Mouse (Mus musculus): ENCODE data around the gene Pgghg.

Pgghg gene

DNA sequence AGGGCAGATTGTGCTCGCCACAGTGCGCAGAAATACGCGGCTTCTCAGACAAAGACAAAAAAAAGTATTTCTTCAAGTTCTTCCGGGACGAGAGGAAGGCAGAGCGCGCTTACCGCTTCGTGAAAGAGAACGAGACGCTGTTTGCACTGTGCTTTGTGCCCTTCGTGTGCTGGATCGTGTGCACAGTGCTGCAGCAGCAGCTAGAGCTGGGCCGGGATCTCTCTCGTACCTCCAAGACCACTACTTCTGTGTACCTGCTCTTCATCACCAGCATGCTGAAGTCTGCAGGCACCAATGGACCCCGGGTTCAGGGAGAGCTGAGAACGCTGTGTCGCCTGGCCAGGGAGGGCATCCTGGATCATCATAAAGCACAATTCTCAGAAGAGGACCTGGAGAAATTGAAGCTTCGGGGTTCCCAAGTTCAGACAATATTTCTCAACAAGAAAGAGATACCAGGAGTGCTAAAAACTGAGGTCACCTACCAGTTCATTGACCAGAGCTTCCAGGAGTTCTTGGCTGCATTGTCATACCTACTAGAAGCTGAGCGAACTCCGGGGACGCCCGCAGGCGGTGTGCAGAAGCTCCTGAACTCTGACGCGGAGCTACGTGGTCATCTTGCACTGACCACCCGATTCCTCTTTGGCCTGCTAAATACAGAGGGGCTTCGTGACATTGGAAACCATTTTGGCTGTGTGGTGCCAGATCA lies 18.0 kb upstream of the Pgghg start:
- no peak for DNase-seq

DNA sequence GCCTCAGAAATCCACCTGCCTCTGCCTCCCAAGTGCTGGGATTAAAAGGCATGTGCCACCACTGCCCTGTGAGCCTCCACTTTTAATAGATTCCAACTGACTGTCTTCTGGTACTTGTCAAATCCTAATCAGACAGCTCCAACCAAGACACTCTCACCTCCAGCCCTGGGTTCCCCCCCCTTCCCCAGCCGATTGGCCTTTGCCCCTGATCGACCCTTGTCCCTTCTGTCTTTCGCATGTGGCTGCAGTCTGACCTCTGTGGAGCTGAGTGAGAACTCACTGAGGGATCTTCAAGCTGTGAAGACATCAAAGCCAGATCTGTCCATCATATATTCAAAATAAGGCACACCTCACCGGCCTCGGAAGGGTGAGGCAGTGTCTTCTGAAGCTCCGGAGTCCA lies 14.0 kb upstream of the Pgghg start:
- no peak for DNase-seq

DNA sequence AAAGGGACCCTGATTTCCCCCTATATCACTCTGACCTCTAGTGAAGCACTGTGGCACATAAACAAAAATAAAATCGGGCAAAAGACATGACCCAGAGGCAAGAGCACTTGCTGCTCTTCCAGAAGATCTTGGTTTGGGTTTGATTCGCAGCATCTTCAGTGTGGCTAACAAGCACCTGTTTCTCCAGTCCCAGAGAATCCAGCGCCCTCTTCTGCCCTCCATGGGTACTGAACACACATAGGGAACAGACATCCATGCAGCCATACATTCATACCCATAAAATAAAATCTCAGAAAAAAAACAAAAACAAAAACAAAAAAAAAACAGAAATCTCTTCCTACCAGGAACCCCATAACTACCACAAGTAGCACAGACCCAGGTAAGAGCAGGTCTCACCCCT lies 2.8 kb upstream of the Pgghg start:
- DNase-seq: peak; percentile 42

DNA sequence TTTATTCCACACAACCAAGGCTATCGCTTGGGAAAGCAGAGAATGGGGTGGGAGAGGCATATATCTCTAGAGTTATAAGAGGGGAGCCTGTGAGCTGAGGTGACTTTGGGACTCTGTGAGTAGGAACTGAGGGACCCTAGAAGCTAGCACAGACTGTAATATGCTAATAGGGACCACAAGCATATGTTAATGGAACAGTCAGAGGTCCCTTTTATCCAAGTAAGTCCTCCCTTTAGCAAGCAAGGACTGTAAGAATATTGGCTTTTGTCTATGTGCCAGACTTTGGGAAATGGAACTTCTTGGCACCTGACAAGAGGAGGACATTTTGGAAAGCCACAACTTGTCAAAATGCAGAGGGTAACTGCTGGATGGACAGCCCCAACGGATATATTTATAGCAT lies 2.3 kb upstream of the Pgghg start:
- DNase-seq: no peak

DNA sequence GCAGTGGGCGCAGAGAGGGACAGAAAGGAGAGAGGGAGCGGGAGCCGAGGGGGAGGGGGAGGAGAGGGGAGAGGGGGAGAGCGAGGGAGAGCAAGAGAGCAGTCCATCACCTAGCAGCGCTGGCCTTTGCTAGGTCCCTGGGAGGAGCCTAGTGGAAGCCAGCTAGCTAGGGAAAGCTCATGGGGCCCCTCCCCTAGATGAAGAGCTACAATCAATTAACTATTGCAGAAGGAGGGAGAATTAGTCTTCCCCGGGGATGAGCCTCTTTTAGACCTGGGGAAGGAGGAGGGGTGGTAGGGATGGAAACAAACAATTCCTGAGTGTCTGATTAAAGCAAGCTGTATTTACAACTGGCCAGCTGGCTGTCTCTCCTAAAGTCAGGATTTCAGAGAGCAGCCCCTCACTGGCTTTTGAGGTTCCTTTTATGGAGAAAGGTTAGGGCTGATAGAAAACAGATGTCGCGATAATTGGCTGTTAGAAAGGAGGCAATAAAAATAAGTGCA lies 1.5 kb upstream of the Pgghg start:
- peak; percentile 5 for DNase-seq

DNA sequence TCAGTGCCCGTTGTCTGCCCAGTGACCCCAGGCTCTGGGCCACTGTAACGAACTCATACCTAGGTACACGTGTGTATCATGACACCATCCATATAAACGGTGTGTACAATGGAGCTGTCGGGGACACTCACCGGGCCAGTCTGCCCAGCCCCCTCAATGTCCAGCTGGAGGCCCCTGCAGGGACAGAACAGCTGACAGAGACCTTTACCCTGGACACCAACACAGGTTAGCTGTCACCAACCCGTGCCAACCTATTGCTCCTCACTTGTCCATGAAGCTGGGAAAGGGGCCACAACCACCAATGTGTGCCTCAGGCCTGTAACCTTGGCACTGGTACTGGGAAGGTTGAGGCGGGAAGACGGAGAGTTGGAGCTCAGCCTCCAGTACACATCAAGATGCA lies 1.1 kb downstream of the Pgghg start:
- DNase-seq: no peak

DNA sequence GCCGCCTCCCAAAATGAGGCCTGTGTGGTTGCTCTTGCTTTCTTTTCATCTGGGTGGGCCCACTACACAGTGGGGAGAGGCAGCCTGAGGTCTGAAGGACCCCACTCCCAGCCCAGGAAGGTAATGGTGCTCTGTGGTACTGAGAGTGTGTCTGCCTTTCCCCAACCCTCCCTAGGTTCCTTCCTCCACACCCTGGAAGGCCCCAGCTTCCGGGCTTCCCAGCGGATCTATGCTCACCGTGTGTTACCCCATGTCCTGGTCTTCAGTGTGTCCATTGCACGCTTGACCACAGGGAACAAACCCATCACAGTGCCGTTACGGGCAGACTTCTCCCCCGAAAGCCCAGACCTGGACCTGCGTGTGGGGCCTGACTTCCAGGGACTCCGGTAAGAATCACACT lies 1.6 kb downstream of the Pgghg start:
- no peak for DNase-seq

DNA sequence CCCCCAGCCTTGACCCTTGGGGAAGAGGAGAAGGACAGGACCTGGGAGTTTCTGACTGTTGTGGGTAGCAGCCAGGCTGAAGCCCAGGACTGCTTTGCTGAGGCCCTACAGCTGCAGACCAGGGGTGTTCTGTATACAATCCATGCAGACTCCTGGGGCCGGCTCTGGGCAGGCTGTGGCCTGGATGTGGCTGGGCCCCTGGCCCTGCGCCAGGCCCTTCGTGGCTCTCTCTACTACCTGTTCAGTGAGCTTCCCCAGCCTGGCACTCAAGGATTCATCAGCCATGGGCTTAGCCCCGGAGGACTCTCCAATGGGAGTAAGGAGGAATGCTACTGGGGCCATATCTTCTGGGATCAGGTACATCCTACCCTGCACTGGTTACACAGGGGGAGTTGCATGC lies 2.2 kb downstream of the Pgghg start:
- peak; percentile 17 for DNase-seq

DNA sequence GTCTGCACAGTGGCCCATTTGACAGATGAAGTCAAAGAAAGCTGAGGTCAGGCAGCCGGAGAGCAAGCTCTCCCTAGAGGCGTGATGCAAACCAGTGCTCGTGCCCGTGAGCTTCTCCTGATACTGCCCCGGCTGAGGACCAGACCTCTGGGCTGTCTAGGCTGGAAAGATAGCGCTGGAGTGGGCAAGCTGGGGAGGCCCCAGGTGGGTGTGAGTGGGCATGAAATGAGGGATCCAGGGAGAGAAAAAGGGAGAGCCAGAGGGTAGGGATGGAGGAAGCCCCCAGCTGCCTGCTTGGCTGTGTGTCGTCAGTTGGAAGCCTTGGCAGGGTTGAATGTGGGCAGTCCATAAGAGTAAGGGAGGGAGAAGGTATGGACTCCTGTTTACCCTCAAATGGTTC lies 3.0 kb downstream of the Pgghg start:
- DNase-seq: no peak

DNA sequence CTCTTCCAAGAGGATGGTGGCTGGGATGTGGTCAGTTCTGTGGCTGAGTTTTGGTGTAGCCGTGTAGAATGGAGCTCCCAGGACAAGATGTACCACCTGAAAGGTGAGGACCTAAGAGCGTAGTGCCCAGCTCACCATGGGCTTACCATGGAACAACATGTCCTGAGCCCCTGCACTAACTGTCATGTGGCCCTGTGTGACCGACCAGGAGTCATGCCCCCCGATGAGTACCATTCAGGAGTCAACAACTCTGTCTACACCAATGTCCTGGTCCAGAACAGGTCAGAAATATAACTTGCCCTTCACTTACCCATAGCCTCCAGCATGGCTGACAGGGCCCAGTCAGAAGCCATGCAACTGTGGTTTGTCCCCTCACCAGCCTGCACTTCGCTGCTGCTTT lies 4.1 kb downstream of the Pgghg start:
- DNase-seq: no peak

DNA sequence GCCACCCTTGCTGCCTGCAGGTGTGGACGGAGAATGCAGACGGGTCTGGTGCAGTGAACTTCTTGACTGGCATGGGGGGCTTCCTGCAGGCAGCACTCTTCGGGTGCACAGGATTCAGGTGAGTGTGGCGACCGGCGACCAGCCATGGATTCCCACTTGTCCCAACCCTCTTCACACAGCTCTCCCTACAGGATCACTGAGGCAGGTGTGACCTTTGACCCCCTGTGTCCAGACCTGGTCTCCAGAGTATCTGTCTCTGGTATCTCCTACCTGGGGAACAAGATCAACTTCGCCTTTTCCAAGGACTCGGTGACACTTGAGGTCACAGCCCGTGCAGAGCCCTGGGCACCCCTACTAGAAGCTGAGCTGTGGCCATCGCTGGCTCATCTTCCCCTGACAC lies 5.1 kb downstream of the Pgghg start:
- DNase-seq: no peak

DNA sequence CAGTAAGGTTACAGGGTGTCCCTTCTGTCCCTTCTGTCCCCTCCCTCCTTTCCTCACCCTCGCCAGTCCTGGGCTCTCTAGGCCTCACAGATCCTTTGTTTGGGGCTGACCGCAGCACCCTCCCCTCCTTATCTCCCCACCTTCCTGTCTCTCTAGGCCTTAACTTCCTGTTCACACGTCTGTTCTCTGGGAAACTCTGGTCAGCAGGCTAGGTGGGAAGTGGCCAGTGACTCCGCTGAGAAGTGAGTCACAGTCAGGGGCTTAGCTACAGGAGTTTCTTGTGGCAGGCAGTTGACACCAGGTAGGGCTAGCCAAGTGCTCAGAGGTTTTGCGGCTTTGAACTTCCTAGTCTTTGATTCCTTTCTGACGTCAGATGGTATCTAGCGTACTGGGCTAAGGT lies 5.8 kb downstream of the Pgghg start:
- peak; percentile 6 for DNase-seq

DNA sequence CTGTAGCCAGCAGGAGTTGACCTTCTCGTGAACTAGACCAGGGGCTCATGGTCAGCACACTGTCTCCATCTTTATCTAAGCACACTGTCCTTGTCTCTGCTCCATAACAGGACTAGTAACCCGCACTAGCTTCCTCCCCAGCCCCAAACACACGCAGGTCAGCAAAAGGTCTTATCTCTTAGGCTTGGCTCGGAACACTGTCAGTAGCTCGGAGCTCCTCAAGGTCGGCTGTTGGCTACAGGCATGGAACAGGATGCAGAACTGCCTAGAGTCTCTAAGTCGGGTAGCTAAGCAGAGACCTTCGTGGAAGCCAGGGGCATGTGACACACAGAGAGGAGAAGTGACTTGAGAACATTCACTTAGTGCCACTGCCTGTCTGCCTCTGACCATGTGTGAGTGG lies 7.0 kb downstream of the Pgghg start:
- peak; percentile 13 for DNase-seq

DNA sequence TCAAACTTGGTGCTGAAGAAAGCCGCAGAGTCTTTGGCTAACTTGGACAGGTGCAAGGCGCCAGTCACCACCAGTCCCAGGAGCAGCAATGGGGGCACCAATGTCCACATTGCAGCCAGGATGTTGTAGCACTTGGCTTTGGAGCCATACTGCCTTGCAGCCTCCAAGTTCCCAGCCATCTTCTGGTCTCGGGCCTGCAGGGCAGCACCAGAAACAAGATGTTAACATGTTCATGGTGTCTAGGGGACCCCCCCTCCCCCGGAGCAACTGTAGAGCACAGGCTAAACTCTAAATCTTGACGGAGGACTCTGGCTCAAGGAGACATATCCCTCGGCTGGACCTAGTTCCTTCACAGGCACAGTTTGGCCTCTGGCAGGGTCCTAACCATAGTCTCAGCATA lies 8.1 kb downstream of the Pgghg start:
- DNase-seq: no peak

DNA sequence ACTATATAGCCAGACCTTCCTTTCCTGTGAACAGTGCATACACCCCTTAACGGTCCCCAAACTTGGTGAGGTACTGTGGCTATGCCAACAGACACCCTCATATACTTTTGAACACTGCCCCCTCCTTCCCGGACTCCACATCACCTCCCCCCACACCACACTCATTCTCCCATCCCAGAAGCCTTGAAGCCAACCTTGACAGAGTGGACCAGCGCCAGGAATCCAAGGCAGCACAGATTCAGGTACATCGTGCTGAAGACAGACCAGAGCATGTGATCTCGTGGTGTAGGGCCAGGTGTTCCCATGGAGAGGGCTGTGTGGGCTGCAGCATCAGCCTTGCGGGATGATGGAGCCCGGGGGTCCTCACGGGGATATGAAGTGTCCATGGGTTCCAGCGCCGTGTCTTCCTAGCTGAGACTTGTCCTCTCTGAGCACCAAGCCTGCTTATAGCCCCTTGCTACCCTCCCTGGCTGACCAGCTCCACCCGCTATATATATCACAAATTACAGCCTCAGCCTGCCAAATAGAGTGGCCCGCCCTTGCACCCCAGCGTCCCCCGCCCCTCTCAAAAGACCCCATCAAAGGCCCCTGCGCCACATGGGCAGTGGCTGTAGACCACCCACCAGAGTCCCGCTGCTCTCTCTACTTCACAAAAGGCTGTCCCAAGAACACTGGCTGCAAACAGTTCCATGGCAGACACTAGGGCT lies 8.8 kb downstream of the Pgghg start, which contains the start of gene Ifitm5:
TSS of gene Ifitm5 (minus strand) at position 468 of the 707 bp plus-strand sequence.
- no peak for DNase-seq

DNA sequence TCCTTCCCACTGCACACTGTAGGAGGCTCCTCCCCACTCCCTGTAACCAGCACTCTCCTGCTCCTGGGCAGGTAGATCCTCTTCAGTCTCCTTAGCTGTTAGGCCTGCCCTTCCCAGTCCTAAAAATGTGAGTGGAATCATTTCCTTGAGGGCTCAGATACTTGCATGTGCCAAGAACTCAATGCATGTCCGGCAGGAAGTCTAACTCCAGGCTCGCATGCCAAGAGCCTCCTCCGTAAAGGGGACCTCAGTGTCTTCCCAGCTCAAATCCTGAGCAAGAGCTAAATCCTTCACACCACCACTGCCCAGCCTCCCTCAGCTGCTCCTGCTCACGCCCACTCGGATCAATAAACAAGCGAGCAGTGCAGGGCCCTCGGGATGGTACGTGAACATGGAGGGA lies 9.9 kb downstream of the Pgghg start:
- DNase-seq: peak; percentile 36

DNA sequence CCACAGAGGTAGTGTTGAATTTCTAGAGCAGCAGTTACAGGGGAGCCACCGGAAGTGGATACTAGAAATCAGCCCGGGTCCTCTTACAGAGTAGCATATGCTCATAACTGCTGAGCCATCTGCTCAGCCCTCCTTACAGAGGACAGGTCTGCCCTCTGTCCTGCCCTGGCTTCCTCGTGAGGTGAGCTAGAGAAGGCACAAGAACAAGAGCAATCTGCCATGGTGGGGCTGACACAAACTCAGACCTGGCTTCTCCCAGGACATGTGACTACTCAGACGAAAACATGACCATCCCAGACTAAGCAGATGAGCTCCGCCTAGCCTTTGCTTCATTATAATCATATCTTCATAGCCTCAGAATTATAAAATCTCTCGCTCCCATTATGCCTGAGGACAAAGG lies 10.6 kb downstream of the Pgghg start:
- DNase-seq: no peak

DNA sequence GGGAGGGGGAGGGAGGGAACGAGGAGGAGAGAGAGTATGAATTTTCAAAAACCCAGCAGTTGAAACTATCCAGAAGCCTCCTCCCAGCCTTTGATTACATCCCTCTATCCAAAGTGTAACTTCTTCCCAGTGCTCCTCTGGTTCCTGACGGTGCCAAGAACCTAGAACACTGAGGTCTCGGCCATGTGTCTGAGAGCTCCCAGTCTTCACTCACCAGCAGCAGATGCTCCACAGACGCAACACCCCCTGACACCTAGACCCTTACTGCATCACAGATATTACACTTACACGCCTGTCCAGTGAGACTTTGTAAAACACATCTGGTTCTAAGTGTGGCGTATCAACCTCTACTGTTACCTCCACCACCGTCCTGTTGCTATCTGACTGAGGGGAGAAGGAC lies 11.2 kb downstream of the Pgghg start:
- DNase-seq: no peak

DNA sequence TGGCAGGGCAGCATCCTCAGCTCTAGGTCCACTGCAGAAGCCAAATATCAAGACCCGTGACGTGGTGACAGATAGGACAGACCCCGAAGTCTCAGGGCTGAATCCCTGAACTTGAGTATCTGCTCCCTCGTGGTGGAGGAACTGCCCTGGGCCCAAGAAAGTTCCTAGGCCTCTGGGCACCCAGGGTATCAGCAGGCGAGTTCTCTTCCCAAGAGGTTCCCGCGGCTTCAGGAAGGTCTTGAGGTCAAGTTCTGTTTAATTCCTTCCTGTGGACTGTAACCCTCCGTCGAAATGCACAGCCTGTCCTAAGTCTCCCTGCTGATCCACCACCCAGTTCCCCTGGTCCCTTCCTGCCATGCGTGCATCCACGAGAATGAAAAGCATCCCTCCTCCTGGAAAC lies 11.9 kb downstream of the Pgghg start:
- no peak for DNase-seq

DNA sequence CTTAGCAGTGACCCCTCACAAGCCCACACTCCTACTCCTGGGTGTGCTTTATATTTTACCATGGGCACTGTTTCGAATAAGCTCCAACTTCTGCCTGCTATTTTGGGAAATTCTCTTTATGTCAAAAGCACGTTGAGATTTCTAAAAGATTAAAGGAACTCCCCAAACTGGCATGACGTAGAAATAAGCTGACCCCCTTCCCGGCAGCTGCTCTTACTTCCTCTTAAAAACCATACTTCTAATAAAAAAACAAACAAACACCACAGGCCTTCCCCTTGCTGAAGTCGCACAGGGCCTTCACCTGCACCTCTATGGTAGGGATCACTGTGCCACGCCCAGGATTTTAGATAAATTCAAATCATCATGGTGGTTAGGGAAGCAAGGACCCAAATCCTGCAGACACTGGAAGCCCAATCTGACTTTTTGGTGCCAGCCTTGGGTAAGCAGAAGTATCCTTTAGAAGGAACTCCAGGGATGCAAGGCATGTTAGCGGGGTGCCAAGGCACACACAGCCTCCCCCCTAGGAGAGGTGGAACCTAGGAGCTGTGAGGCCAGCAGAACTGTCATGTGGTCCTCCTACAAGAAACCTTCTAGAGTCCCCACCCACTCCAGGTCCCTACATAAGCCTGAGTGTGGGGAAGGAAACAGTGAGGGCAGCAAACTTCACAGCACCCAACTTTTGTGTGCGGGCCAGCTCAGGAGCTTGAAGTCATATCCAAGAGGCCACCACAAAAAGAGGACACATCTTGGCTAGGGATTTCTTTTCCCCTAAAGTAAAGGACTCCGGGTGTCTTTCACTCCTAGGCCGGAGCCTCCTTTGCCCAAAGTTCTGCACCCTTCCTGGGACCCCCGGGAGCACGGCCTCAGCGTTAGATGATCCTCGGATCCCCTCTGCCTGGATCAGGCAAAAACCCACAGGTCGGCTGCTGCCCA lies 12.9 kb downstream of the Pgghg start:
- DNase-seq: no peak

DNA sequence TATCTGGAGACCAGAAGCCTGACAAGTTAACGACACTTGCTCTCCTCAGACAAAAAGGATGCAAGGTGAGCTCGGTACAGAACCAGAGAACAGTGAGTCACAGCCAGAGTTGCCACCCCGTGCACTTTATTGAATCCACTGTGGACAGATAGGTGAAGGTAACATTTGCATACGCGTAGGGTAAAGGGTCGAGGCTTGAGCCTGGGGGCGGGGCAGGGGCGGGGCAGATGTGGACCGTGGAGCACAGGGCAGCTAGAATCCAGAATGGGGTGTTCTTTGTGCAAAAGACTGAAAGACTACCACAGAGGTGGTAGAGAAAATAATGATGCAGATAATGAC lies 13.5 kb downstream of the Pgghg start:
- DNase-seq: no peak

DNA sequence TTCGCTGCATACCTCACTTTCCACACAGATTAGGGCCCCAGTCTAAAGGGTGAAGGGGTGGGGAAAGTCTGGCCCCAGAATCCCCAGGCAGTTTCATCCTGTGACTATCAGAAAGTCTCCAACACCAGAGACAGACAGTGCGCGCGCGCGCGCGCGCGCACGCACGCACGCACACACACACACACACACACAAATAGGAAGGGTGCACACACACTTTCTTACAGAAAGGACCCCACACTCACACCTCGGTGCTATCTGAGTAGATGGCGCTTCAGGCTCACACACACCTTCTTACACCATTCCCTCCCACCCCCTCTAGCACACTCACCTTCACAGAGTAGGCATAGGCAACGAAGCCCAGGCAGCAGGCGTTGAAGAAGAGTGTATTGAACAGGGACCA lies 14.2 kb downstream of the Pgghg start:
- no peak for DNase-seq

DNA sequence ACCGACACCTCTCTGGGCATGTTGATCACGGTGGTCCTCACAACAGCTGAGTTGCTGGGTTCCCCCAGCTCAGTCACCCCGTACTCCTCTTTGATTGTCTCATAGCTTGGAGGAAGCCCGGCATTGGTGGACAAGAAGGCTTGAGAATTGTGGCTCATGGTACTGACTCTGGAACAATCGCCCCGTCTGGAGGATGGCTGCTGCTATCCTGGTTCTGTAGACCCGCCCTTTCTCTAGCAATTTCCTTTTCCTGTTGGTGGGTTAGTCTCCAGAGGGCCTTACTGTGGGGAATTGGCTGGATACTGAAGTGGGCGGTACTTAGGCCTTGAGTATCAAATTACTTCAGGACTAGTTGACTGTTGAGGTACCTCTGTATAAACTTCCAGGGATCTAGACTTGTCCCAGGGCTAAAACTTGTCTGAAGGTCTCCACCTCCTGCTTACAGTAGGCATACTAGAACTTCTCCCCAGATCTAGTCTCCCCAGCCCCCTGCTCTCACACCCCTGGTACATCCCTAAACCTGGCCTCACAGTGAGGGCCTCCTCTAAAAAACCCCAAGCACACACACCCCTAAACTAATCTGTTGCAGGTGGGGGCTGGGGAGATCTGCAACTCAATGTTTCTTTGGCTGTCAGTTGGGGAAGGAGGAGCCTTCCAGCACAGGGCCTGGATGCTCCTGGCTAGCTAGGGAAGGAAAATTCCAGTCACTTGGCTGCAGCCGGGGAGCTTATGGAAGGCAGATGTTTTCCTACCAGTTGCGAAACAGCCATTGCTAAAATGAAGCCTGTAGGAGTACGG lies 14.8 kb downstream of the Pgghg start, which contains the start of the genes Gm45717 and Ifitm2:
TSS of gene Gm45717 (minus strand) at position 180 of the 798 bp plus-strand sequence.
TSS of gene Ifitm2 (minus strand) at position 230 of the 798 bp plus-strand sequence.
- peak; percentile 77 for DNase-seq
